Mouse (Mus musculus) hindbrain, embryonic 14.5 days (tissue): Measurements from ENCODE around the gene Atg13. TPM values are rescaled to one million over a fixed set of nuclear protein-coding genes. Genes with fewer than 3 reads are reported as not detected.

Source experiments
- ATAC-seq: fragments of 200-750 bp; cut with Nextera tagmentation; 2 replicates; pipeline ENCODE4 v1.8.0; 2017; ENCODE audit warnings: moderate number of reproducible peaks, mild to moderate bottlenecking, moderate TSS enrichment, moderate library complexity; ENCODE audit not compliant: low FRiP score
- DNase-seq: peaks from one replicate; pipeline ENCODE4 v3.0.0-alpha.2; 2015; ENCODE audit warnings: low spot score
- H3K27ac ChIP-seq: fragments of 300-500 bp; sonication (generic); 2 replicates; pipeline ENCODE4 v1.5.1; 2014; ENCODE audit warnings: mild to moderate bottlenecking, moderate library complexity
- H3K27me3 ChIP-seq: fragments of 300-500 bp; sonication (generic); 2 replicates; pipeline ENCODE4 v1.6.1; 2014; ENCODE audit warnings: mild to moderate bottlenecking, low read length, mixed read lengths; ENCODE audit not compliant: control insufficient read depth, insufficient read depth
- H3K36me3 ChIP-seq: fragments of 300-500 bp; sonication (generic); replicated peaks from 2 replicates; pipeline ENCODE4 v1.6.1; 2014; ENCODE audit not compliant: control insufficient read depth, insufficient read depth
- H3K4me1 ChIP-seq: fragments of 300-500 bp; sonication (generic); replicated peaks from 2 replicates; pipeline ENCODE4 v1.6.1; 2014; ENCODE audit warnings: antibody characterized with exemption, low read length, mixed read lengths; ENCODE audit not compliant: control insufficient read depth, insufficient read depth
- H3K4me2 ChIP-seq: fragments of 300-500 bp; sonication (generic); replicated peaks from 2 replicates; pipeline ENCODE4 v1.6.1; 2014; ENCODE audit warnings: mild to moderate bottlenecking, moderate library complexity
- H3K4me3 ChIP-seq: fragments of 300-500 bp; sonication (generic); replicated peaks from 2 replicates; pipeline ENCODE4 v1.5.1; 2014; ENCODE audit warnings: mild to moderate bottlenecking, low read length
- H3K9ac ChIP-seq: fragments of 300-500 bp; sonication (generic); 2 replicates; pipeline ENCODE4 v1.6.1; 2014
- H3K9me3 ChIP-seq: fragments of 300-500 bp; sonication (generic); 2 replicates; pipeline ENCODE4 v1.6.1; 2016; ENCODE audit warnings: low read length; ENCODE audit not compliant: control insufficient read depth
- WGBS: fragments of 180-500 bp; shearing (Covaris S2); extraction: QIAGEN DNeasy Blood & Tissue Kit; methylation state at CpG from one replicate; pipeline ENCODE4 v1.1.7; 2014; 5-methylcytosine and 5-hydroxymethylcytosine counted together
- polyA plus RNA-seq: library from polyadenylated mRNA; unstranded; fragments of >200 nt; fragmentation: Nextera tagmentation; extraction: Ambion mirVana; gene quantifications from 2 replicates; pipeline ENCODE4 v1.2.1, GENCODE M21; 2014

The Atg13 gene
- polyA plus RNA-seq, 1 experiment from 2014 or later: 36.7 TPM

- no peak overlapping the region for H3K4me2 ChIP-seq
- DNase-seq (no peak), ATAC-seq (no peak)
- WGBS: 77% methylated on average over 1 of the region's 1 CpGs
- no peak overlapping the region for H3K4me3 ChIP-seq
- peaks cover 14% of the 10 kb centered on the region for H3K36me3 ChIP-seq
- H3K4me1 ChIP-seq: no peaks in the 10 kb centered on the region
- no peaks in the 10 kb centered on the region for H3K9me3 ChIP-seq
- H3K9ac ChIP-seq: no peak overlapping the region
- H3K27ac ChIP-seq: no peak overlapping the region
- H3K27me3 ChIP-seq: no peaks in the 10 kb centered on the region
Measured at GRCm38 (mm10) chr2:91699225-91699624, 11.2 kb downstream of the Atg13 start.

DNA sequence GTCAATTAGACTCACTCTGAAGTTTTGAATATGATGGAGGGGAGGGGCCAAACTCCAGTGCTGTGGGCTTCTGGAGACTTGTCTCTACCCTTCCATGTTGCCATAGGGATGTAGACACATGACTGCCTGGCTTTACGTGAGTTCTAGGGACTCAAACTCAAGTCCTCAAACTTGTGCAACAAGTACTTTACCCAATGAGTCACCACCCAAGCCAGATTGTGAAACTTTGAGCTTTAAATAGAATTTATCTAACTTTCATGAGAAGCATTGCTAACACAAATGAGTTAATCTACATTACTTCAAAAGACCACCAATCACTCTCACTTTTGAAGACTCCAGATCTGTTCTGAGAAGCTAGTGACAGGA, 14.2 kb downstream of the Atg13 start:
- Histone ChIP-seq H3K36me3 (peaks cover 33% of the 10 kb centered on the region), H3K4me2 (no peak overlapping the region), H3K27ac (no peak overlapping the region), H3K4me1 (no peaks in the 10 kb centered on the region), H3K9ac (no peak overlapping the region), H3K9me3 (no peaks in the 10 kb centered on the region), H3K27me3 (no peaks in the 10 kb centered on the region), H3K4me3 (no peak overlapping the region)
- DNase-seq (no peak), ATAC-seq (no peak)
- 90% methylated on average over 1 of the region's 1 CpGs for WGBS

GRCm38 (mm10) chr2:91695436-91696224, 14.7 kb downstream of the Atg13 start:
- DNase-seq (no peak), ATAC-seq (no peak)
- Histone ChIP-seq H3K4me3 (no peak overlapping the region), H3K27ac (no peak overlapping the region), H3K4me2 (no peak overlapping the region), H3K9ac (no peak overlapping the region), H3K4me1 (no peaks in the 10 kb centered on the region), H3K36me3 (peaks cover 39% of the 10 kb centered on the region), H3K27me3 (no peaks in the 10 kb centered on the region), H3K9me3 (no peaks in the 10 kb centered on the region)
- WGBS: 93% methylated on average over 10 of the region's 10 CpGs

DNA sequence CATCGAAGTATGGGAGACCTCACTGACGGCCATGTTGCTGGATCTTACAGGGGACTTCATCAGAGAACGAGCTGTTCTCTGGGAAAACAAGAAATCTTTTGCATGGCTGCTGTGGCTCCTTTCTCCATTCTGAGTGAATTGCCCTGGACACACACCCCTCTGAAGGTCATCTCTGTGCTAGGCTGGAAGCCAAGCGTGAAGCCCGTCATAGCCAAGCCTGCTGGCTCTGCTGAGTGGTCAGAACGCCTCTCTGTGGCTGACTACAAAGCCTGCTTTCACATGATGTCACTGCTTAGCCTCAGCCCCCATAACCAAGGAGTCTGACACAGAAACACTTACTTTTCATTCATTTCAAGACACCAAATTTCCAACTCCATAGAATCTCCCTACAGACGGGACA, 20.9 kb downstream of the Atg13 start:
- DNase-seq (no peak), ATAC-seq (no peak)
- Histone ChIP-seq H3K4me1 (no peaks in the 10 kb centered on the region), H3K4me3 (no peak overlapping the region), H3K9ac (no peak overlapping the region), H3K27ac (no peak overlapping the region), H3K27me3 (no peaks in the 10 kb centered on the region), H3K4me2 (no peak overlapping the region), H3K9me3 (no peaks in the 10 kb centered on the region), H3K36me3 (peaks cover 83% of the 10 kb centered on the region)
- WGBS: 85% methylated on average over 7 of the region's 7 CpGs

GRCm38 (mm10) chr2:91683919-91684318, 26.5 kb downstream of the Atg13 start:
- Histone ChIP-seq H3K27me3 (no peaks in the 10 kb centered on the region), H3K36me3 (peaks cover 90% of the 10 kb centered on the region), H3K9me3 (no peaks in the 10 kb centered on the region), H3K4me2 (no peak overlapping the region), H3K9ac (no peak overlapping the region), H3K4me1 (no peaks in the 10 kb centered on the region), H3K4me3 (no peak overlapping the region), H3K27ac (no peak overlapping the region)
- DNase-seq (no peak), ATAC-seq (no peak)
- WGBS: 81% methylated on average over 8 of the region's 8 CpGs

DNA sequence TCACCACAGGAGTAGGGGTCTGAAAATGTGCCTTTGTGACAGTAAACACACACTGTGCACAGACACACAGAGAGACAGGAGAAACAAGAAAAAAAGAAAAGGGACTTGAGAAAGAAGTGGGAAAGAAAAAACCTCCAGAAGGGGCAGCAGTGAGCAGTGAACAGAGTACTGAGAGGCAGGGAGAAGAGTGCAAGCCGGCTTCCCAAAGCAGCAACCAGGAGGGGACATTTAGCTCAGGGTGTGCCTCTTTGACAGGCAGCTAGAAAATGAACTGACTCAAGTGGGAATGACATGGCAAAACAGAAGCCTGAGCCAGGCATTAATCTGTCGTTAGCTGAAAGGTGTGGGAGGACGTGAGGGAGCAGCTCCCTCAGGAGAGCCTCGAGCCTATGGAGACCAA, 27.5 kb downstream of the Atg13 start:
- H3K4me2 ChIP-seq: no peak overlapping the region
- H3K27me3 ChIP-seq: no peaks in the 10 kb centered on the region
- no peak overlapping the region for H3K27ac ChIP-seq
- H3K4me3 ChIP-seq: no peak overlapping the region
- DNase-seq (peak; percentile 38), ATAC-seq (no peak)
- WGBS: 57% methylated on average over 4 of the region's 4 CpGs
- H3K9me3 ChIP-seq: no peaks in the 10 kb centered on the region
- no peaks in the 10 kb centered on the region for H3K4me1 ChIP-seq
- H3K9ac ChIP-seq: no peak overlapping the region
- peaks cover 92% of the 10 kb centered on the region for H3K36me3 ChIP-seq

- no peak overlapping the region for H3K9ac ChIP-seq
- no peak for DNase-seq
- no peaks in the 10 kb centered on the region for H3K27me3 ChIP-seq
- H3K4me1 ChIP-seq: no peaks in the 10 kb centered on the region
- H3K4me3 ChIP-seq: no peak overlapping the region
- no peak overlapping the region for H3K4me2 ChIP-seq
- H3K36me3 ChIP-seq: peaks cover 98% of the 10 kb centered on the region
- H3K27ac ChIP-seq: no peak overlapping the region
- no peaks in the 10 kb centered on the region for H3K9me3 ChIP-seq
- ATAC-seq: no peak
Measured at GRCm38 (mm10) chr2:91676961-91677360, 33.4 kb downstream of the Atg13 start.

DNA sequence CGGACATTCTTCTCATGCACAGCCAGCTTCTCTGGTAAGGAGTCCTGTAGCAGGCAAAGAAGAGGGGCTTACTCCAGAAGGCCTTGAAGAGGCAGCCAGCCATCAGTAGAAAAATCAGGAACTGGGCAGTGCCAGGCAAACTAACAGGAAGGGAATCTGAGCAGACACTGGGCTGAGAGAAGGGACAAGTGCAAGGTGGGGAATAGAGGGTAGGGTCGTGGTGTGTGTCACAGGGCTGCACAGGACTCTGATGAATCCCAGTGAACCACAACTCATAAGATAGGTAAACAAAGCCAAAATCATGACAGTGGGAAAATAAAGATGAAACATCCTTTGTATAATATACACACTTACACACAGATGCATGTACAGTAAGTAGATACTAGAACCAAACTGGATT, 34.0 kb downstream of the Atg13 start:
- DNase-seq: no peak
- peaks cover 98% of the 10 kb centered on the region for H3K36me3 ChIP-seq

DNA sequence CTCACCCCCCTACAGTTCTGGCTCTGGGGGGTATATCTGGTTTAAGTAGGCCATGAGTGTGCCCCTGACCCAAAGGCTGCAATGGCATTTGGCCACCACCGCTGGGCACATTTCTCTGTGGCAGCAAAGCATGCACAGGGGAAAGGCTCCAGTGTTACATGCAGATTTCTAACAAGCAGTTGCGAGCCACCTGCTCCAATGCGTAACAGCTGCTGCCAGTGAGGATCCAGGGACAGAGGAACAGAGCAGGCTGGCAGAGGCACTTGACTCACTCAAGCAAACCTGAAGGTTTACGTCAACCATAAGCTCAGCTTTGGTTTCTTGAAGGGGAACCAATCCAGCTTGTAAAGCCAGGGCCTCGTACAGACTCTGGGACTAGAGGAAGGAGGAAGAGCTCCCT, 35.5 kb downstream of the Atg13 start:
- Histone ChIP-seq H3K4me3 (no peak overlapping the region), H3K4me1 (no peaks in the 10 kb centered on the region), H3K4me2 (no peak overlapping the region), H3K27ac (no peak overlapping the region), H3K36me3 (peaks cover 98% of the 10 kb centered on the region), H3K9ac (no peak overlapping the region), H3K9me3 (no peaks in the 10 kb centered on the region), H3K27me3 (no peaks in the 10 kb centered on the region)
- DNase-seq (no peak), ATAC-seq (no peak)
- WGBS: 91% methylated on average over 5 of the region's 5 CpGs

More for the DNA sequence above, 34.0 kb downstream of the Atg13 start:
- Histone ChIP-seq H3K27me3 (no peaks in the 10 kb centered on the region), H3K4me3 (no peak overlapping the region), H3K27ac (no peak overlapping the region), H3K4me2 (no peak overlapping the region), H3K9ac (no peak overlapping the region), H3K4me1 (no peaks in the 10 kb centered on the region), H3K9me3 (no peaks in the 10 kb centered on the region)
- WGBS: 92% methylated on average over 2 of the region's 2 CpGs
- ATAC-seq: no peak

GRCm38 (mm10) chr2:91673587-91673986, 36.8 kb downstream of the Atg13 start:
- no peaks in the 10 kb centered on the region for H3K4me1 ChIP-seq
- H3K27ac ChIP-seq: no peak overlapping the region
- no peak for DNase-seq
- H3K9me3 ChIP-seq: no peaks in the 10 kb centered on the region
- WGBS: 88% methylated on average over 2 of the region's 2 CpGs
- H3K27me3 ChIP-seq: no peaks in the 10 kb centered on the region
- no peak for ATAC-seq
- H3K4me3 ChIP-seq: no peak overlapping the region
- peaks cover 98% of the 10 kb centered on the region for H3K36me3 ChIP-seq
- H3K9ac ChIP-seq: no peak overlapping the region
- H3K4me2 ChIP-seq: no peak overlapping the region
